Comparison of ENCODE assay signal across 7 mouse cellular contexts in genomic region chr11:5789754-5790333, GRCm38 (mm10). TPM values are rescaled to one million over a fixed set of nuclear protein-coding genes. Genes with fewer than 3 reads are reported as not detected.
DNase-seq lines count a peak whose midpoint lies in the region; ATAC-seq and TF ChIP-seq lines count a peak whose summit lies in the region.

No protein-coding gene starts in this region.

- H3K9ac ChIP-seq in forebrain, postnatal 0 days = no peak overlapping the region

- H3K9me3 ChIP-seq in forebrain, postnatal 0 days (ENCODE audit: low read length) = no peaks in the 10 kb centered on the region

- H3K4me1 ChIP-seq in thymus, adult 2 months (replicated peaks; ENCODE audit: control insufficient read depth, insufficient read depth, low read length) = peaks cover 11% of the 10 kb centered on the region
- peaks cover 20% of the 10 kb centered on the region for H3K4me1 ChIP-seq in forebrain, postnatal 0 days (ENCODE audit: insufficient read depth)

- H3K4me3 ChIP-seq in thymus, adult 2 months (ENCODE audit: control insufficient read depth, insufficient read depth, low read length) = peak overlapping the region; percentile 31; the same call in 1 of the 2 replicates
- H3K4me3 ChIP-seq in forebrain, postnatal 0 days (ENCODE audit: low read depth, low read length) = no peak overlapping the region

- no peaks in the 10 kb centered on the region for H3K27me3 ChIP-seq in thymus, adult 2 months (ENCODE audit: control insufficient read depth, insufficient read depth, low read length)
- no peaks in the 10 kb centered on the region for H3K27me3 ChIP-seq in forebrain, postnatal 0 days (ENCODE audit: insufficient read depth, low read length)

- no peak for TF ChIP-seq CTCF in thymus, adult 2 months (IDR thresholded peaks at IDR 0.05; ENCODE audit: borderline replicate concordance, control insufficient read depth, extremely low read depth, insufficient read depth, low read length, poor library complexity)
- no peak for TF ChIP-seq CTCF in forebrain, postnatal 0 days (IDR thresholded peaks at IDR 0.05; ENCODE audit: low read depth)

- WGBS in thymus, adult 2 months = 34% methylated on average over 3 of the region's 3 CpGs
- 89% methylated on average over 3 of the region's 3 CpGs for WGBS in forebrain, postnatal 0 days

- H3K36me3 ChIP-seq in thymus, adult 2 months (ENCODE audit: control insufficient read depth, insufficient read depth, low read length) = peaks cover 11% of the 10 kb centered on the region
- peaks cover 28% of the 10 kb centered on the region for H3K36me3 ChIP-seq in forebrain, postnatal 0 days (ENCODE audit: insufficient read depth)

- no peak for TF ChIP-seq POLR2A in thymus, adult 2 months (IDR thresholded peaks at IDR 0.05; ENCODE audit: control insufficient read depth, extremely low read depth, insufficient read depth, low read length, poor library complexity)

- H3K4me2 ChIP-seq in forebrain, postnatal 0 days (ENCODE audit: low read depth) = peak overlapping the region; percentile 80

- no peak for ATAC-seq in forebrain, postnatal 0 days
- ATAC-seq in megakaryocyte, adult 5-6 weeks (ENCODE audit: poor library complexity, severe bottlenecking) = peak; percentile 25

- no peak for DNase-seq in thymus, adult 2 months
- DNase-seq in thymus, postnatal 10 days (ENCODE audit: low spot score in 2 of 2) = no peak
- no peak for DNase-seq in forebrain, postnatal 0 days
- peak; percentile 45 to 70 for DNase-seq in urinary bladder, postnatal 36 days (ENCODE audit: low spot score in 2 of 2)
- DNase-seq in right cerebral cortex, postnatal 36 days (ENCODE audit: low spot score in 2 of 2) = no peak
- no peak for DNase-seq in ovary, adult 18-20 months (ENCODE audit: low spot score)

- H3K27ac ChIP-seq in thymus, adult 2 months (ENCODE audit: control insufficient read depth, insufficient read depth, low read length) = peak overlapping the region; percentile 71
- H3K27ac ChIP-seq in forebrain, postnatal 0 days (ENCODE audit: low read depth, low read length) = no peak overlapping the region

RNA-seq across cellular contexts. Expression of gene Dbnl, which starts 1.6 kb away (rescaled TPM):
- 121 and 136 TPM in 2 replicates for polyA plus RNA-seq in thymus, adult 2 months (2012; rRNA removed)
- total RNA-seq in forebrain, postnatal 0 days (2014; rRNA removed) = 72.6 and 77.8 TPM in 2 replicates
- polyA plus RNA-seq in forebrain, postnatal 0 days (2015; fragmentation: Nextera tagmentation; extraction: Ambion mirVana) = 101 and 130 TPM in 2 replicates
- total RNA-seq in megakaryocyte, adult 5-6 weeks (2015) = 84.5 and 90.0 TPM in 2 replicates
- total RNA-seq in megakaryocyte, adult 5-6 weeks (2017) = 176 and 179 TPM in 2 replicates

RNA-seq across cellular contexts. Expression of gene Pgam2, which starts 13.7 kb away (rescaled TPM):
- polyA plus RNA-seq in thymus, adult 2 months (2012; rRNA removed) = 11.1 and 38.2 TPM in 2 replicates
- total RNA-seq in forebrain, postnatal 0 days (2014; rRNA removed) = 0.38 and 3.5 TPM in 2 replicates
- 3.3 and 3.5 TPM in 2 replicates for polyA plus RNA-seq in forebrain, postnatal 0 days (2015; fragmentation: Nextera tagmentation; extraction: Ambion mirVana)
- not detected in 2 replicates for total RNA-seq in megakaryocyte, adult 5-6 weeks (2015)
- total RNA-seq in megakaryocyte, adult 5-6 weeks (2017) = not detected in 2 replicates

RNA-seq across cellular contexts. Expression of gene Urgcp, which starts 27.7 kb away (rescaled TPM):
- 22.2 and 22.4 TPM in 2 replicates for polyA plus RNA-seq in thymus, adult 2 months (2012; rRNA removed)
- 39.6 and 48.1 TPM in 2 replicates for total RNA-seq in forebrain, postnatal 0 days (2014; rRNA removed)
- polyA plus RNA-seq in forebrain, postnatal 0 days (2015; fragmentation: Nextera tagmentation; extraction: Ambion mirVana) = 28.4 and 33.4 TPM in 2 replicates
- 4.1 and 4.5 TPM in 2 replicates for total RNA-seq in megakaryocyte, adult 5-6 weeks (2015)
- total RNA-seq in megakaryocyte, adult 5-6 weeks (2017) = 7.5 and 8.7 TPM in 2 replicates

RNA-seq across cellular contexts. Expression of gene Polm, which starts 48.0 kb away (rescaled TPM):
- polyA plus RNA-seq in thymus, adult 2 months (2012; rRNA removed) = 56.8 and 63.9 TPM in 2 replicates
- 7.5 and 9.7 TPM in 2 replicates for total RNA-seq in forebrain, postnatal 0 days (2014; rRNA removed)
- 4.6 and 6.0 TPM in 2 replicates for polyA plus RNA-seq in forebrain, postnatal 0 days (2015; fragmentation: Nextera tagmentation; extraction: Ambion mirVana)
- total RNA-seq in megakaryocyte, adult 5-6 weeks (2015) = 10.4 and 10.7 TPM in 2 replicates
- 6.0 and 8.8 TPM in 2 replicates for total RNA-seq in megakaryocyte, adult 5-6 weeks (2017)

Comparison
In these comparisons a context has a peak if more than half of its experiments do, and no peak if none do; other contexts are left out.
1. DNase-seq: peak in urinary bladder, postnatal 36 days (2 of 2); none in thymus, adult 2 months (single experiment), thymus, postnatal 10 days (0 of 2), forebrain, postnatal 0 days (single experiment), right cerebral cortex, postnatal 36 days (0 of 2) and ovary, adult 18-20 months (single experiment).